Mouse (Mus musculus) neural tube, embryonic 15.5 days (tissue): ENCODE results near the gene Ccdc36. TPM values are rescaled to one million over a fixed set of nuclear protein-coding genes. Genes with fewer than 3 reads are reported as not detected.

Source experiments
- ATAC-seq: fragments of 200-750 bp; cut with Nextera tagmentation; 2 replicates; pipeline ENCODE4 v1.8.0; 2017; ENCODE audit warnings: mild to moderate bottlenecking, moderate TSS enrichment, moderate library complexity; ENCODE audit not compliant: low FRiP score
- H3K27ac ChIP-seq: fragments of 300-500 bp; sonication (generic); replicated peaks from 2 replicates; pipeline ENCODE4 v1.5.1; 2015; ENCODE audit warnings: mild to moderate bottlenecking, inconsistent platforms
- H3K27me3 ChIP-seq: fragments of 300-500 bp; sonication (generic); replicated peaks from 2 replicates; pipeline ENCODE4 v1.6.1; 2015; ENCODE audit warnings: inconsistent platforms
- H3K36me3 ChIP-seq: fragments of 300-500 bp; sonication (generic); 2 replicates; pipeline ENCODE4 v1.6.1; 2015; ENCODE audit warnings: inconsistent platforms
- H3K4me1 ChIP-seq: fragments of 300-500 bp; sonication (generic); 2 replicates; pipeline ENCODE4 v1.6.1; 2015; ENCODE audit warnings: inconsistent platforms
- H3K4me2 ChIP-seq: fragments of 300-500 bp; sonication (generic); 2 replicates; pipeline ENCODE4 v1.6.1; 2015; ENCODE audit warnings: inconsistent platforms, mild to moderate bottlenecking, moderate library complexity
- H3K4me3 ChIP-seq: fragments of 300-500 bp; sonication (generic); replicated peaks from 2 replicates; pipeline ENCODE4 v1.5.1; 2015; ENCODE audit warnings: mild to moderate bottlenecking, inconsistent platforms
- H3K9ac ChIP-seq: fragments of 300-500 bp; sonication (generic); replicated peaks from 2 replicates; pipeline ENCODE4 v1.6.1; 2015; ENCODE audit warnings: mild to moderate bottlenecking, inconsistent platforms
- H3K9me3 ChIP-seq: fragments of 300-500 bp; sonication (generic); replicated peaks from 2 replicates; pipeline ENCODE4 v1.6.1; 2016; ENCODE audit warnings: inconsistent platforms
- WGBS: fragments of 180-500 bp; shearing (Covaris S2); methylation state at CpG from one replicate; pipeline ENCODE4 v1.1.7; 2015; ENCODE audit warnings: mixed read lengths; 5-methylcytosine and 5-hydroxymethylcytosine counted together
- polyA plus RNA-seq: library from polyadenylated mRNA; unstranded; fragments of >200 nt; fragmentation: Nextera tagmentation; extraction: Ambion mirVana; gene quantifications from 2 replicates; pipeline ENCODE4 v1.2.1, GENCODE M21; 2015

The Ccdc36 gene
- polyA plus RNA-seq, 1 experiment from 2014 or later = 1.7 TPM

GRCm38 (mm10) chr9:108441236-108441919 lies 13.1 kb upstream of the Ccdc36 start:
- H3K9ac ChIP-seq = no peak overlapping the region
- H3K36me3 ChIP-seq = no peaks in the 10 kb centered on the region
- 89% methylated on average over 11 of the region's 11 CpGs for WGBS

GRCm38 (mm10) chr9:108440485-108440884 lies 12.2 kb upstream of the Ccdc36 start:
- WGBS = 73% methylated on average over 5 of the region's 5 CpGs
- H3K36me3 ChIP-seq = no peaks in the 10 kb centered on the region
- no peak overlapping the region for H3K4me2 ChIP-seq

More at GRCm38 (mm10) chr9:108441236-108441919, 13.1 kb upstream of the Ccdc36 start:
- Histone ChIP-seq H3K27me3 (no peaks in the 10 kb centered on the region), H3K4me1 (0 out of 2 replicates have a peak, but pooled peaks cover 6% of the 10 kb centered on the region), H3K9me3 (no peaks in the 10 kb centered on the region), H3K4me3 (no peak overlapping the region), H3K27ac (no peak overlapping the region), H3K4me2 (no peak overlapping the region)
- no peak for ATAC-seq

GRCm38 (mm10) chr9:108439176-108439575 lies 10.9 kb upstream of the Ccdc36 start:
- no peaks in the 10 kb centered on the region for H3K9me3 ChIP-seq
- ATAC-seq = no peak
- H3K9ac ChIP-seq = no peak overlapping the region
- WGBS = 80% methylated on average over 6 of the region's 6 CpGs
- H3K36me3 ChIP-seq = no peaks in the 10 kb centered on the region
- 0 out of 2 replicates have a peak, but pooled peaks cover 8% of the 10 kb centered on the region for H3K4me1 ChIP-seq
- H3K27ac ChIP-seq = peak overlapping the region; percentile 9; the same call in 1 of the 2 replicates
- H3K4me2 ChIP-seq = no peak overlapping the region
- H3K4me3 ChIP-seq = no peak overlapping the region
- H3K27me3 ChIP-seq = no peaks in the 10 kb centered on the region

More at GRCm38 (mm10) chr9:108440485-108440884, 12.2 kb upstream of the Ccdc36 start:
- Histone ChIP-seq H3K27ac (no peak overlapping the region), H3K27me3 (no peaks in the 10 kb centered on the region), H3K4me3 (no peak overlapping the region), H3K4me1 (0 out of 2 replicates have a peak, but pooled peaks cover 8% of the 10 kb centered on the region), H3K9me3 (no peaks in the 10 kb centered on the region), H3K9ac (no peak overlapping the region)
- ATAC-seq = no peak

GRCm38 (mm10) chr9:108436182-108436581 lies 7.9 kb upstream of the Ccdc36 start, which contains the start of gene BC048562:
TSS of gene BC048562 (plus strand) at chr9:108436482.
- Histone ChIP-seq H3K4me3 (no peak within 1 kb of the TSS), H3K4me1 (0 out of 2 replicates have a peak, but pooled peaks cover 8% of the 10 kb centered on the region), H3K9me3 (no peaks in the 10 kb centered on the region), H3K27me3 (no peaks in the 10 kb centered on the region), H3K27ac (no peak within 1 kb of the TSS), H3K36me3 (no peaks in the 10 kb centered on the region), H3K4me2 (no peak within 1 kb of the TSS), H3K9ac (no peak within 1 kb of the TSS)
- no peak for ATAC-seq
- WGBS = 41% methylated on average over 3 of the region's 3 CpGs

GRCm38 (mm10) chr9:108431431-108432067 lies 3.3 kb upstream of the Ccdc36 start:
- Histone ChIP-seq H3K36me3 (no peaks in the 10 kb centered on the region), H3K9ac (no peak overlapping the region; the same call in 1 of the 2 replicates), H3K4me1 (0 out of 2 replicates have a peak, but pooled peaks cover 3% of the 10 kb centered on the region), H3K27me3 (no peaks in the 10 kb centered on the region), H3K4me3 (peak overlapping the region; percentile 36), H3K27ac (no peak overlapping the region), H3K9me3 (no peaks in the 10 kb centered on the region), H3K4me2 (peak overlapping the region; percentile 56)
- ATAC-seq = peak; percentile 69
- 45% methylated on average over 32 of the region's 32 CpGs for WGBS

GRCm38 (mm10) chr9:108412221-108412620 lies 16.1 kb downstream of the Ccdc36 start:
- no peak overlapping the region for H3K9ac ChIP-seq
- no peak overlapping the region for H3K4me3 ChIP-seq
- no peaks in the 10 kb centered on the region for H3K4me1 ChIP-seq
- ATAC-seq = no peak
- WGBS = 66% methylated on average over 1 of the region's 1 CpGs
- H3K36me3 ChIP-seq = no peaks in the 10 kb centered on the region
- H3K9me3 ChIP-seq = no peaks in the 10 kb centered on the region
- no peak overlapping the region for H3K4me2 ChIP-seq
- H3K27me3 ChIP-seq = no peaks in the 10 kb centered on the region
- H3K27ac ChIP-seq = no peak overlapping the region

- H3K4me2 ChIP-seq = no peak overlapping the region
- no peaks in the 10 kb centered on the region for H3K9me3 ChIP-seq
- no peaks in the 10 kb centered on the region for H3K4me1 ChIP-seq
- no peaks in the 10 kb centered on the region for H3K27me3 ChIP-seq
- WGBS = 72% methylated on average over 9 of the region's 9 CpGs
- no peak overlapping the region for H3K9ac ChIP-seq
- H3K36me3 ChIP-seq = no peaks in the 10 kb centered on the region
- H3K4me3 ChIP-seq = no peak overlapping the region
- ATAC-seq = no peak
- H3K27ac ChIP-seq = no peak overlapping the region
These were observed 16.8 kb downstream of the Ccdc36 start for GRCm38 (mm10) chr9:108411381-108411942.

GRCm38 (mm10) chr9:108409535-108409934 lies 18.7 kb downstream of the Ccdc36 start:
- no peak overlapping the region for H3K4me2 ChIP-seq
- H3K9me3 ChIP-seq = no peaks in the 10 kb centered on the region
- no peak overlapping the region for H3K4me3 ChIP-seq
- no peaks in the 10 kb centered on the region for H3K27me3 ChIP-seq
- H3K36me3 ChIP-seq = no peaks in the 10 kb centered on the region
- WGBS = 95% methylated on average over 4 of the region's 4 CpGs
- ATAC-seq = no peak
- no peaks in the 10 kb centered on the region for H3K4me1 ChIP-seq
- no peak overlapping the region for H3K9ac ChIP-seq
- no peak overlapping the region for H3K27ac ChIP-seq

- ATAC-seq = no peak
- no peaks in the 10 kb centered on the region for H3K9me3 ChIP-seq
- no peak overlapping the region for H3K27ac ChIP-seq
- H3K4me3 ChIP-seq = no peak overlapping the region
- no peaks in the 10 kb centered on the region for H3K27me3 ChIP-seq
- peaks cover 11% of the 10 kb centered on the region for H3K4me1 ChIP-seq
- WGBS = 86% methylated on average over 8 of the region's 8 CpGs
- H3K9ac ChIP-seq = no peak overlapping the region
- H3K36me3 ChIP-seq = no peaks in the 10 kb centered on the region
- H3K4me2 ChIP-seq = no peak overlapping the region
These were observed 23.8 kb downstream of the Ccdc36 start for GRCm38 (mm10) chr9:108404451-108404850.

- H3K9me3 ChIP-seq = no peaks in the 10 kb centered on the region
- H3K4me3 ChIP-seq = no peak overlapping the region
- H3K27me3 ChIP-seq = no peaks in the 10 kb centered on the region
- no peak for ATAC-seq
- H3K4me2 ChIP-seq = no peak overlapping the region
- no peaks in the 10 kb centered on the region for H3K36me3 ChIP-seq
- WGBS = 89% methylated on average over 4 of the region's 4 CpGs
- no peak overlapping the region for H3K27ac ChIP-seq
- H3K4me1 ChIP-seq = peaks cover 11% of the 10 kb centered on the region
- H3K9ac ChIP-seq = no peak overlapping the region
These were observed 25.2 kb downstream of the Ccdc36 start for GRCm38 (mm10) chr9:108403081-108403480.

- no peak for ATAC-seq
- no peaks in the 10 kb centered on the region for H3K36me3 ChIP-seq
- no peak overlapping the region for H3K4me2 ChIP-seq
- H3K27me3 ChIP-seq = no peaks in the 10 kb centered on the region
- no peaks in the 10 kb centered on the region for H3K9me3 ChIP-seq
- H3K4me1 ChIP-seq = peaks cover 11% of the 10 kb centered on the region
- peak overlapping the region; percentile 56 for H3K27ac ChIP-seq
- H3K4me3 ChIP-seq = no peak overlapping the region
- no peak overlapping the region for H3K9ac ChIP-seq
- 39% methylated on average over 7 of the region's 7 CpGs for WGBS
These were observed 26.9 kb downstream of the Ccdc36 start for GRCm38 (mm10) chr9:108401186-108401960.
